In genomic region chr6:34910371-34911219, GRCm38 (mm10) we compare ENCODE assay signal across 8 mouse cellular contexts. TPM values are rescaled to one million over a fixed set of nuclear protein-coding genes. Genes with fewer than 3 reads are reported as not detected.
DNase-seq lines count a peak whose midpoint lies in the region; ATAC-seq and TF ChIP-seq lines count a peak whose summit lies in the region.

TSS of gene Wdr91 (minus strand) at chr6:34910876.

- peaks cover 19% of the 10 kb centered on the region for H3K36me3 ChIP-seq in hindbrain, embryonic 14.5 days (replicated peaks; ENCODE audit: control insufficient read depth, insufficient read depth)

- no peaks in the 10 kb centered on the region for H3K27me3 ChIP-seq in Patski
- no peaks in the 10 kb centered on the region for H3K27me3 ChIP-seq in hindbrain, embryonic 14.5 days (ENCODE audit: control insufficient read depth, insufficient read depth, low read length)

- CTCF ChIA-PET in Patski (lab: Charles Lee), result interaction anchor here (0.9 to 1.7 kb wide), 3 partner anchors 17 to 129 kb away, joined by 3 to 5 read pairs (median 3); no protein-coding TSS in a partner anchor

- POLR2A ChIA-PET in Patski (lab: Charles Lee), result interaction anchor here (0.5 kb wide), 1 partner anchor 36 kb away, joined by 4 read pairs; no protein-coding TSS in a partner anchor

- H3K4me3 ChIP-seq in hindbrain, embryonic 14.5 days (replicated peaks; ENCODE audit: low read length), result peak within 1 kb of the TSS; percentile 71

- TF ChIP-seq CTCF in Patski (IDR thresholded peaks at IDR 0.05), result no peak

- in situ Hi-C loops in Patski (cut with MboI; ENCODE audit: low pct_unique_long_range_greater_than_20kb), result no loop called here

- H3K4me2 ChIP-seq in hindbrain, embryonic 14.5 days (replicated peaks), result peak within 1 kb of the TSS; percentile 66

- no peaks in the 10 kb centered on the region for H3K9me3 ChIP-seq in hindbrain, embryonic 14.5 days (ENCODE audit: control insufficient read depth, low read length)

- peak within 1 kb of the TSS; percentile 76 for H3K9ac ChIP-seq in hindbrain, embryonic 14.5 days

- DNase-seq in Patski (ENCODE audit: low read depth, low spot score), result no peak
- DNase-seq in cerebellum, postnatal 14 days, result peak; percentile 98
- DNase-seq in frontal cortex, postnatal 25 days (ENCODE audit: low spot score in 2 of 2), result peak; percentile 89 to 90
- DNase-seq in hindbrain, embryonic 14.5 days (ENCODE audit: low spot score), result peak; percentile 96
- DNase-seq in layer of hippocampus, postnatal 36 days, result peak; percentile 90
- DNase-seq in lung, postnatal 36 days, result peak; percentile 96
- peak; percentile 94 for DNase-seq in retina, postnatal 1 day
- peak; percentile 85 to 93 for DNase-seq in urinary bladder, adult 18-20 months (ENCODE audit: low spot score in 2 of 2)

- WGBS in hindbrain, embryonic 14.5 days, result under 1% methylated on average over 64 of the region's 64 CpGs

- peak within 1 kb of the TSS; percentile 89 for H3K27ac ChIP-seq in hindbrain, embryonic 14.5 days

- H3K4me1 ChIP-seq in hindbrain, embryonic 14.5 days (replicated peaks; ENCODE audit: control insufficient read depth, insufficient read depth, low read length), result peaks cover 9% of the 10 kb centered on the region; the same call in 1 of the 2 replicates

- ATAC-seq in Patski, result peak; percentile 89
- peak; percentile 94 for ATAC-seq in hindbrain, embryonic 14.5 days (ENCODE audit: low FRiP score)

RNA-seq across cellular contexts. Expression of gene Wdr91, which starts in this region (rescaled TPM):
- polyA plus RNA-seq in Patski (2021), result 15.5 TPM
- polyA plus RNA-seq in hindbrain, embryonic 14.5 days (2014; fragmentation: Nextera tagmentation; extraction: Ambion mirVana), result 15.0 and 15.5 TPM in 2 replicates
- total RNA-seq in layer of hippocampus, postnatal 36 days (2021), result 10 to 100 TPM; 35.1 to 36.5 TPM
